Mouse (Mus musculus) CH12.LX (cell line): ENCODE measurements around the gene Trub1. TPM values are rescaled to one million over a fixed set of nuclear protein-coding genes. Genes with fewer than 3 reads are reported as not detected.

Experiments used
- DNase-seq: peaks from one replicate; pipeline ENCODE4 v3.0.0-alpha.2; 2013; ENCODE audit errors: extremely low read depth
- H3K27ac ChIP-seq: 2 replicates; pipeline ENCODE4 v1.5.1; 2012; ENCODE audit warnings: low read depth, mild to moderate bottlenecking, control low read depth, moderate library complexity; ENCODE audit not compliant: insufficient read depth
- H3K27me3 ChIP-seq: replicated peaks from 2 replicates; pipeline ENCODE3; 2012; ENCODE audit warnings: inconsistent platforms
- H3K36me3 ChIP-seq, 2 experiments: replicated peaks in 1 of 2; 2 replicates each; pipeline versions ENCODE3 to v1.6.1; 2012; ENCODE audit warnings: inconsistent platforms in 1 of 2, low read length in 1 of 2, mild to moderate bottlenecking in 1 of 2, mixed read lengths in 1 of 2, moderate library complexity in 1 of 2; ENCODE audit not compliant: control insufficient read depth in 1 of 2, insufficient read depth in 1 of 2
- H3K4me1 ChIP-seq, 2 experiments: 2 replicates each; pipeline ENCODE4 v1.6.1; 2012; ENCODE audit warnings: inconsistent platforms in 1 of 2, moderate library complexity in 1 of 2; ENCODE audit not compliant: insufficient read depth in 2 of 2, control insufficient read depth in 1 of 2
- H3K4me2 ChIP-seq: 2 replicates; pipeline ENCODE4 v1.6.1; 2012; ENCODE audit warnings: low read depth, mild to moderate bottlenecking, control low read depth; ENCODE audit not compliant: poor library complexity, insufficient read depth, severe bottlenecking
- H3K4me3 ChIP-seq, 3 experiments: fragments of 150-350 bp in 1 of 3; sonication (generic) in 1 of 3; replicated peaks in 1 of 3; 2 replicates each; pipeline versions ENCODE3 to v1.5.1; 2011 to 2012; ENCODE audit warnings: low read depth in 2 of 3, low read length in 2 of 3, mild to moderate bottlenecking in 2 of 3, moderate library complexity in 2 of 3, control low read depth in 1 of 3, improper control_type of control experiment in 1 of 3, inconsistent platforms in 1 of 3, mixed read lengths in 1 of 3; ENCODE audit not compliant: poor library complexity in 1 of 3
- H3K79me2 ChIP-seq: replicated peaks from 2 replicates; pipeline ENCODE4 v1.6.1; 2012; ENCODE audit warnings: mild to moderate bottlenecking, moderate library complexity; ENCODE audit not compliant: control insufficient read depth, poor library complexity, insufficient read depth, severe bottlenecking; ENCODE audit errors: extremely low read depth
- H3K9ac ChIP-seq: 2 replicates; pipeline ENCODE4 v1.6.1; 2012; ENCODE audit warnings: low read depth, mild to moderate bottlenecking, control low read depth, moderate library complexity; ENCODE audit not compliant: insufficient read depth
- H3K9me3 ChIP-seq: replicated peaks from 2 replicates; pipeline ENCODE3; 2012; ENCODE audit warnings: low read length, inconsistent platforms, mixed read lengths
- CHD1 ChIP-seq: IDR thresholded peaks from 2 replicates; pipeline ENCODE4 v1.6.1; 2012; ENCODE audit warnings: low read depth, low read length, improper control_type of control experiment, inconsistent platforms
- CHD2 ChIP-seq: IDR thresholded peaks from 2 replicates; pipeline ENCODE4 v1.6.1; 2011; ENCODE audit warnings: low read length, improper control_type of control experiment
- CTCF ChIP-seq, 2 experiments: IDR thresholded peaks in 1 of 2; conservative IDR thresholded peaks in 1 of 2; 2 replicates each; pipeline ENCODE4 v1.5.1; 2011 to 2012; ENCODE audit warnings: low read depth in 2 of 2, low read length in 2 of 2, improper control_type of control experiment in 1 of 2, inconsistent platforms in 1 of 2, mild to moderate bottlenecking in 1 of 2, moderate library complexity in 1 of 2
- E2F4 ChIP-seq: IDR thresholded peaks from 2 replicates; pipeline ENCODE4 v1.6.1; 2011; ENCODE audit warnings: low read depth, low read length, improper control_type of control experiment; ENCODE audit not compliant: insufficient replicate concordance
- GABPA ChIP-seq: IDR thresholded peaks from 2 replicates; pipeline ENCODE4 v1.6.1; 2012; ENCODE audit warnings: low read depth, low read length, improper control_type of control experiment, inconsistent platforms; ENCODE audit not compliant: insufficient replicate concordance
- HCFC1 ChIP-seq: IDR thresholded peaks from 2 replicates; pipeline ENCODE4 v1.6.1; 2012; ENCODE audit warnings: low read depth, mild to moderate bottlenecking, inconsistent platforms, low read length, improper control_type of control experiment
- IRF4 ChIP-seq: IDR thresholded peaks from 2 replicates; pipeline ENCODE4 v1.6.1; 2014; ENCODE audit warnings: low read depth, mild to moderate bottlenecking, inconsistent platforms, low read length, improper control_type of control experiment
- MAFK ChIP-seq: IDR thresholded peaks from 2 replicates; pipeline ENCODE4 v1.6.1; 2011; ENCODE audit warnings: low read length, improper control_type of control experiment; ENCODE audit not compliant: insufficient replicate concordance
- MAX ChIP-seq: IDR thresholded peaks from 2 replicates; pipeline ENCODE4 v1.6.1; 2011; ENCODE audit warnings: low read length, improper control_type of control experiment
- MAZ ChIP-seq: IDR thresholded peaks from 2 replicates; pipeline ENCODE4 v1.6.1; 2012; ENCODE audit warnings: low read depth, mild to moderate bottlenecking, inconsistent platforms, low read length, improper control_type of control experiment, moderate library complexity
- MXI1 ChIP-seq: IDR thresholded peaks from 2 replicates; pipeline ENCODE4 v1.6.1; 2011; ENCODE audit warnings: mild to moderate bottlenecking, low read depth, low read length, improper control_type of control experiment
- POLR2A ChIP-seq: IDR thresholded peaks from 2 replicates; pipeline ENCODE4 v1.6.1; 2011; ENCODE audit warnings: low read depth, mild to moderate bottlenecking, improper control_type of control experiment, low read length
- RAD21 ChIP-seq: IDR thresholded peaks from 2 replicates; pipeline ENCODE4 v1.6.1; 2011; ENCODE audit warnings: low read depth, mild to moderate bottlenecking, low read length, improper control_type of control experiment, moderate library complexity
- RCOR1 ChIP-seq: conservative IDR thresholded peaks from 2 replicates; pipeline ENCODE4 v1.6.1; 2012; ENCODE audit warnings: low read depth, mild to moderate bottlenecking, inconsistent platforms, low read length, improper control_type of control experiment
- USF2 ChIP-seq: conservative IDR thresholded peaks from 2 replicates; pipeline ENCODE4 v1.6.1; 2011; ENCODE audit warnings: low read depth, low read length, improper control_type of control experiment
- dilution Hi-C: fragments of 300-500 bp; cut with MboI; formaldehyde crosslinking; loops from 2 replicates; pipeline ENCODE4 v1.14.3; 2020; ENCODE audit warnings: low sequenced_read_pairs; ENCODE audit not compliant: extremely low pct_unique_long_range_greater_than_20kb, extremely low pct_ligation_motif_present
- in situ Hi-C: fragments of 300-500 bp; cut with MboI; formaldehyde crosslinking; loops from 3 replicates; pipeline ENCODE4 v1.14.3; 2019; ENCODE audit warnings: low sequenced_read_pairs, low pct_ligation_motif_present, low pct_unique_long_range_greater_than_20kb, mixed read lengths
- polyA plus RNA-seq: library from polyadenylated mRNA; unstranded; fragments of >175 nt; gene quantifications from 2 replicates; pipeline ENCODE4 v1.2.1, GENCODE M21; 2012; ENCODE audit warnings: low read depth; ENCODE audit not compliant: insufficient read length
- total RNA-seq, 2 experiments: library from RNA; depleted of rRNA; stranded (reverse); fragments of 300-350 nt in 1 of 2; fragments of >200 nt in 1 of 2; gene quantifications; 2 replicates each; pipeline ENCODE4 v1.2.3; 2012 to 2014

Gene Trub1
- total and polyA plus RNA-seq, 3 experiments: 36.2 to 40.0 (median 36.4) TPM

GRCm38 (mm10) chr19:57540118-57540517 is 87.4 kb downstream of the Trub1 start:
- H3K27ac ChIP-seq: no peak overlapping the region
- no peaks in the 10 kb centered on the region for H3K36me3 ChIP-seq
- no peak overlapping the region for H3K4me2 ChIP-seq
- H3K79me2 ChIP-seq: no peaks in the 10 kb centered on the region
- peaks cover 2% of the 10 kb centered on the region for H3K9me3 ChIP-seq
- in situ Hi-C loops (no loop called here), dilution Hi-C loops (no loop called here)
- no peak overlapping the region for H3K9ac ChIP-seq
- no peaks in the 10 kb centered on the region for H3K27me3 ChIP-seq
- DNase-seq: no peak
- H3K4me3 ChIP-seq: no peak overlapping the region
- peaks cover 12 to 32% of the 10 kb centered on the region in 2 experiments for H3K4me1 ChIP-seq
- TF ChIP-seq CHD2 (no peak), USF2 (no peak), RCOR1 (no peak), IRF4 (no peak), MAZ (no peak), GABPA (no peak), CHD1 (no peak), POLR2A (no peak), MAX (no peak), E2F4 (no peak), CTCF (conservative IDR thresholded peaks at IDR 0.05 in 1 of 2, IDR thresholded peaks at IDR 0.05 in 1 of 2; ENCODE audit: low read depth in 2 of 2, low read length in 2 of 2) (no peak), HCFC1 (no peak), MAFK (no peak), RAD21 (no peak), MXI1 (no peak)

Other genes starting within 250 kb of the Trub1 start
- 0.59 and 0.85 TPM in 2 replicates for gene Ablim1, start 138.0 kb upstream of the Trub1 start, total RNA-seq (2012; rRNA removed)
- 1.2 and 2.0 TPM in 2 replicates for gene Ablim1, start 138.0 kb upstream of the Trub1 start, total RNA-seq (2014; rRNA removed)
- gene Ablim1, start 138.0 kb upstream of the Trub1 start, polyA plus RNA-seq: 2.0 and 2.4 TPM in 2 replicates
- gene Fam160b1, start 92.2 kb upstream of the Trub1 start, total RNA-seq (2012; rRNA removed): 4.1 and 4.4 TPM in 2 replicates
- gene Fam160b1, start 92.2 kb upstream of the Trub1 start, total RNA-seq (2014; rRNA removed): 4.8 and 4.9 TPM in 2 replicates
- 6.5 and 7.7 TPM in 2 replicates for gene Fam160b1, start 92.2 kb upstream of the Trub1 start, polyA plus RNA-seq
- gene Atrnl1, start 158.1 kb downstream of the Trub1 start, total RNA-seq (2012; rRNA removed): 1.5 and 1.9 TPM in 2 replicates
- 1.9 and 2.1 TPM in 2 replicates for gene Atrnl1, start 158.1 kb downstream of the Trub1 start, total RNA-seq (2014; rRNA removed)
- gene Atrnl1, start 158.1 kb downstream of the Trub1 start, polyA plus RNA-seq: 1.7 and 1.9 TPM in 2 replicates